Mouse (Mus musculus): ENCODE data around the gene Tnfrsf23. TPM values are rescaled to one million over a fixed set of nuclear protein-coding genes. Genes with fewer than 3 reads are reported as not detected.
"Not testable (repeated sequence)": the region's sequence is repeated elsewhere in the genome, so short reads cannot be mapped to it uniquely, and the experiment has no call there.

Tnfrsf23 gene
- total and polyA plus RNA-seq, 3 experiments = 0.08 to 0.71 TPM; not detected in 1

- H3K27me3 ChIP-seq (replicated peaks); H3K4me3 ChIP-seq (replicated peaks in 1 of 3; ENCODE audit: low read depth in 2 of 3, low read length in 2 of 3, poor library complexity in 1 of 3); H3K36me3 ChIP-seq (replicated peaks in 1 of 2; ENCODE audit: control insufficient read depth in 1 of 2, insufficient read depth in 1 of 2, low read length in 1 of 2); H3K9ac ChIP-seq (ENCODE audit: insufficient read depth, low read depth); H3K27ac ChIP-seq (ENCODE audit: insufficient read depth, low read depth); H3K79me2 ChIP-seq (replicated peaks; ENCODE audit: control insufficient read depth, extremely low read depth, insufficient read depth, poor library complexity, severe bottlenecking); H3K4me1 ChIP-seq (ENCODE audit: control insufficient read depth in 1 of 2, insufficient read depth in 2 of 2); H3K9me3 ChIP-seq (replicated peaks; ENCODE audit: low read length); DNase-seq (ENCODE audit: extremely low read depth); dilution Hi-C loops (cut with MboI; ENCODE audit: extremely low pct_ligation_motif_present, extremely low pct_unique_long_range_greater_than_20kb, low sequenced_read_pairs); H3K4me2 ChIP-seq (ENCODE audit: insufficient read depth, low read depth, poor library complexity, severe bottlenecking); in situ Hi-C loops (cut with MboI; ENCODE audit: low pct_ligation_motif_present, low pct_unique_long_range_greater_than_20kb, low sequenced_read_pairs): not testable (repeated sequence)
These were observed 1.1 kb downstream of the Tnfrsf23 start for GRCm38 (mm10) chr7:143684569-143684968.

GRCm38 (mm10) chr7:143681566-143681965 lies 4.1 kb downstream of the Tnfrsf23 start:
- H3K27me3 ChIP-seq (replicated peaks) = no peaks in the 10 kb centered on the region
- no peak for DNase-seq (ENCODE audit: extremely low read depth)
- H3K36me3 ChIP-seq (replicated peaks in 1 of 2; ENCODE audit: control insufficient read depth in 1 of 2, insufficient read depth in 1 of 2, low read length in 1 of 2) = no peaks in the 10 kb centered on the region
- no peak overlapping the region for H3K4me3 ChIP-seq (replicated peaks in 1 of 3; ENCODE audit: low read depth in 2 of 3, low read length in 2 of 3, poor library complexity in 1 of 3)
- TF ChIP-seq ZC3H11A (IDR thresholded peaks at IDR 0.05; ENCODE audit: low read depth, low read length) = no peak
- no peak for TF ChIP-seq JUND (conservative IDR thresholded peaks at IDR 0.05; ENCODE audit: low read depth, low read length)
- TF ChIP-seq IRF4 (IDR thresholded peaks at IDR 0.05; ENCODE audit: low read depth, low read length) = no peak
- TF ChIP-seq TBP (conservative IDR thresholded peaks at IDR 0.05; ENCODE audit: low read depth, low read length) = no peak
- TF ChIP-seq ETS1 (conservative IDR thresholded peaks at IDR 0.05; ENCODE audit: low read depth, low read length) = no peak
- TF ChIP-seq SIN3A (IDR thresholded peaks at IDR 0.05; ENCODE audit: low read length) = no peak
- TF ChIP-seq ZNF384 (IDR thresholded peaks at IDR 0.05; ENCODE audit: low read depth, low read length) = no peak
- no peak for TF ChIP-seq CTCF (conservative IDR thresholded peaks at IDR 0.05 in 1 of 2, IDR thresholded peaks at IDR 0.05 in 1 of 2; ENCODE audit: low read depth in 2 of 2, low read length in 2 of 2)
- no peak for TF ChIP-seq ZMIZ1 (IDR thresholded peaks at IDR 0.05; ENCODE audit: low read depth, low read length)
- TF ChIP-seq HCFC1 (IDR thresholded peaks at IDR 0.05; ENCODE audit: low read depth, low read length) = no peak
- no peak for TF ChIP-seq ZKSCAN1 (IDR thresholded peaks at IDR 0.05; ENCODE audit: borderline replicate concordance, low read depth, low read length)
- TF ChIP-seq MAFK (IDR thresholded peaks at IDR 0.05; ENCODE audit: insufficient replicate concordance, low read length) = no peak
- TF ChIP-seq PAX5 (IDR thresholded peaks at IDR 0.05; ENCODE audit: low read length) = no peak
- TF ChIP-seq POLR2A (IDR thresholded peaks at IDR 0.05; ENCODE audit: low read depth, low read length) = no peak
- no peak for TF ChIP-seq POLR2AphosphoS2 (IDR thresholded peaks at IDR 0.05; ENCODE audit: low read depth, low read length)
- no peak for TF ChIP-seq RAD21 (IDR thresholded peaks at IDR 0.05; ENCODE audit: low read depth, low read length)
- no peak for TF ChIP-seq BHLHE40 (IDR thresholded peaks at IDR 0.05; ENCODE audit: low read depth, low read length)
- TF ChIP-seq UBTF (IDR thresholded peaks at IDR 0.05; ENCODE audit: low read depth, low read length) = no peak
- TF ChIP-seq NRF1 (IDR thresholded peaks at IDR 0.05; ENCODE audit: low read depth, low read length) = no peak
- no peak overlapping the region for H3K27ac ChIP-seq (ENCODE audit: insufficient read depth, low read depth)
- no peak overlapping the region for H3K4me2 ChIP-seq (ENCODE audit: insufficient read depth, low read depth, poor library complexity, severe bottlenecking)
- H3K79me2 ChIP-seq (replicated peaks; ENCODE audit: control insufficient read depth, extremely low read depth, insufficient read depth, poor library complexity, severe bottlenecking) = no peaks in the 10 kb centered on the region
- H3K9me3 ChIP-seq (replicated peaks; ENCODE audit: low read length) = no peaks in the 10 kb centered on the region
- peaks cover 0 to 5% of the 10 kb centered on the region in 2 experiments; a peak in 1 of 4 replicates for H3K4me1 ChIP-seq (ENCODE audit: control insufficient read depth in 1 of 2, insufficient read depth in 2 of 2)
- in situ Hi-C loops (cut with MboI; ENCODE audit: low pct_ligation_motif_present, low pct_unique_long_range_greater_than_20kb, low sequenced_read_pairs) (no loop called here), dilution Hi-C loops (cut with MboI; ENCODE audit: extremely low pct_ligation_motif_present, extremely low pct_unique_long_range_greater_than_20kb, low sequenced_read_pairs) (no loop called here)
- no peak overlapping the region for H3K9ac ChIP-seq (ENCODE audit: insufficient read depth, low read depth)

- DNase-seq (ENCODE audit: extremely low read depth); H3K4me3 ChIP-seq (replicated peaks in 1 of 3; ENCODE audit: low read depth in 2 of 3, low read length in 2 of 3, poor library complexity in 1 of 3): not testable (repeated sequence)
These were observed 4.8 kb downstream of the Tnfrsf23 start for GRCm38 (mm10) chr7:143680836-143681235.

GRCm38 (mm10) chr7:143679650-143680049 lies 6.0 kb downstream of the Tnfrsf23 start:
- H3K9ac ChIP-seq (ENCODE audit: insufficient read depth, low read depth); H3K4me2 ChIP-seq (ENCODE audit: insufficient read depth, low read depth, poor library complexity, severe bottlenecking); H3K27me3 ChIP-seq (replicated peaks); H3K4me3 ChIP-seq (replicated peaks in 1 of 3; ENCODE audit: low read depth in 2 of 3, low read length in 2 of 3, poor library complexity in 1 of 3); H3K36me3 ChIP-seq (replicated peaks in 1 of 2; ENCODE audit: control insufficient read depth in 1 of 2, insufficient read depth in 1 of 2, low read length in 1 of 2); dilution Hi-C loops (cut with MboI; ENCODE audit: extremely low pct_ligation_motif_present, extremely low pct_unique_long_range_greater_than_20kb, low sequenced_read_pairs); H3K9me3 ChIP-seq (replicated peaks; ENCODE audit: low read length); H3K27ac ChIP-seq (ENCODE audit: insufficient read depth, low read depth); DNase-seq (ENCODE audit: extremely low read depth); H3K79me2 ChIP-seq (replicated peaks; ENCODE audit: control insufficient read depth, extremely low read depth, insufficient read depth, poor library complexity, severe bottlenecking); H3K4me1 ChIP-seq (ENCODE audit: control insufficient read depth in 1 of 2, insufficient read depth in 2 of 2); in situ Hi-C loops (cut with MboI; ENCODE audit: low pct_ligation_motif_present, low pct_unique_long_range_greater_than_20kb, low sequenced_read_pairs): not testable (repeated sequence)

More at GRCm38 (mm10) chr7:143680836-143681235, 4.8 kb downstream of the Tnfrsf23 start:
- H3K27me3 ChIP-seq (replicated peaks); H3K4me2 ChIP-seq (ENCODE audit: insufficient read depth, low read depth, poor library complexity, severe bottlenecking); H3K9me3 ChIP-seq (replicated peaks; ENCODE audit: low read length); H3K79me2 ChIP-seq (replicated peaks; ENCODE audit: control insufficient read depth, extremely low read depth, insufficient read depth, poor library complexity, severe bottlenecking); in situ Hi-C loops (cut with MboI; ENCODE audit: low pct_ligation_motif_present, low pct_unique_long_range_greater_than_20kb, low sequenced_read_pairs); H3K36me3 ChIP-seq (replicated peaks in 1 of 2; ENCODE audit: control insufficient read depth in 1 of 2, insufficient read depth in 1 of 2, low read length in 1 of 2); H3K9ac ChIP-seq (ENCODE audit: insufficient read depth, low read depth); H3K4me1 ChIP-seq (ENCODE audit: control insufficient read depth in 1 of 2, insufficient read depth in 2 of 2); dilution Hi-C loops (cut with MboI; ENCODE audit: extremely low pct_ligation_motif_present, extremely low pct_unique_long_range_greater_than_20kb, low sequenced_read_pairs); H3K27ac ChIP-seq (ENCODE audit: insufficient read depth, low read depth): not testable (repeated sequence)

Measured in CH12.LX (cell line).